8 mouse cellular contexts compared by ENCODE assay signal in genomic region chr2:103564427-103565023, GRCm38 (mm10). TPM values are rescaled to one million over a fixed set of nuclear protein-coding genes. Genes with fewer than 3 reads are reported as not detected.
DNase-seq lines count a peak whose midpoint lies in the region; ATAC-seq and TF ChIP-seq lines count a peak whose summit lies in the region.

No protein-coding gene starts in this region.

- no peak overlapping the region for H3K27ac ChIP-seq in hindbrain, postnatal 0 days

- no peak overlapping the region for H3ac ChIP-seq in myocyte (ENCODE audit: control insufficient read depth, insufficient read length)

- H3K27me3 ChIP-seq in hindbrain, postnatal 0 days (ENCODE audit: insufficient read depth, low read length), result no peaks in the 10 kb centered on the region
- H3K27me3 ChIP-seq in myocyte (ENCODE audit: control insufficient read depth, insufficient read depth, insufficient read length), result peaks cover 7% of the 10 kb centered on the region

- peak; percentile 82 for TF ChIP-seq CTCF in hindbrain, postnatal 0 days (IDR thresholded peaks at IDR 0.05; ENCODE audit: low read depth)

- TF ChIP-seq POLR2A in myocyte (IDR thresholded peaks at IDR 0.05; ENCODE audit: insufficient read length, low read depth), result no peak

- H3K36me3 ChIP-seq in hindbrain, postnatal 0 days (ENCODE audit: insufficient read depth, low read length), result no peaks in the 10 kb centered on the region
- no peaks in the 10 kb centered on the region for H3K36me3 ChIP-seq in myocyte (ENCODE audit: control insufficient read depth, insufficient read depth)

- peak overlapping the region; percentile 71 for H3K4me3 ChIP-seq in hindbrain, postnatal 0 days (ENCODE audit: low read length)
- no peak overlapping the region for H3K4me3 ChIP-seq in myocyte

- no peak overlapping the region for H3K9ac ChIP-seq in hindbrain, postnatal 0 days (replicated peaks; ENCODE audit: low read length)

- no peak for ATAC-seq in hindbrain, postnatal 0 days
- no peak for ATAC-seq in granulocyte monocyte progenitor cell, adult 5-6 weeks (replicated peaks; ENCODE audit: poor library complexity, severe bottlenecking)

- 12% methylated on average over 8 of the region's 8 CpGs for WGBS in hindbrain, postnatal 0 days

- H3K79me2 ChIP-seq in myocyte (ENCODE audit: control insufficient read depth, insufficient read depth), result peaks cover 25% of the 10 kb centered on the region

- H3K9me3 ChIP-seq in hindbrain, postnatal 0 days (ENCODE audit: low read length), result no peaks in the 10 kb centered on the region

- peak overlapping the region; percentile 96 for H3K4me2 ChIP-seq in hindbrain, postnatal 0 days (ENCODE audit: low read depth, low read length)
- H3K4me2 ChIP-seq in myocyte (ENCODE audit: low read depth), result peak overlapping the region; percentile 98

- peaks cover 5% of the 10 kb centered on the region for H3K4me1 ChIP-seq in hindbrain, postnatal 0 days (ENCODE audit: insufficient read depth, low read length)

- DNase-seq in kidney, adult 9 months, result peak; percentile 16
- no peak for DNase-seq in kidney, postnatal 14 days
- peak; percentile 46 for DNase-seq in adipocyte (ENCODE audit: low spot score)
- peak; percentile 66 for DNase-seq in hindbrain, postnatal 0 days (ENCODE audit: low spot score)
- DNase-seq in urinary bladder, adult 2 months (ENCODE audit: low spot score), result no peak
- DNase-seq in urinary bladder, postnatal 10 days (ENCODE audit: low spot score), result no peak

TF ChIP-seq in myocyte, 11 proteins besides CTCF, POLR2A, EP300 and RAD21:
- TF ChIP-seq MYOG (IDR thresholded peaks at IDR 0.05; ENCODE audit: control insufficient read depth in 1 of 3, insufficient read depth in 1 of 3, insufficient read length in 2 of 3, low read depth in 2 of 3) (no peak), POLR2AphosphoS2 (IDR thresholded peaks at IDR 0.05; ENCODE audit: insufficient read length, low read depth) (no peak), TCF3 (IDR thresholded peaks at IDR 0.05; ENCODE audit: insufficient read length, low read depth) (no peak), E2F4 (IDR thresholded peaks at IDR 0.05; ENCODE audit: insufficient read depth) (no peak), CEBPB (IDR thresholded peaks at IDR 0.05; ENCODE audit: insufficient read depth, poor library complexity, severe bottlenecking) (no peak), TCF12 (IDR thresholded peaks at IDR 0.05; ENCODE audit: insufficient read depth, poor library complexity, severe bottlenecking) (no peak)

RNA-seq across cellular contexts. Expression of gene Abtb2, which starts 1.6 kb away (rescaled TPM):
- 42.9 and 45.9 TPM in 2 replicates for total RNA-seq in hindbrain, postnatal 0 days (2014; rRNA removed)
- polyA plus RNA-seq in hindbrain, postnatal 0 days (2015; fragmentation: Nextera tagmentation; extraction: Ambion mirVana), result 11.7 and 11.8 TPM in 2 replicates
- polyA plus RNA-seq in myocyte (2012; fragmentation: generic; extraction: Trizol), result 16.1 TPM
- 4.2 and 4.3 TPM in 2 replicates for polyA plus RNA-seq in urinary bladder, adult 2 months (2012; rRNA removed)
- total RNA-seq in granulocyte monocyte progenitor cell, adult 5-6 weeks (2014; fragmentation: Nextera tagmentation), result 0.32 TPM in 1 of 2 replicates, not detected in the other
- total RNA-seq in granulocyte monocyte progenitor cell, adult 5-6 weeks (2017), result 0.30 and 0.41 TPM in 2 replicates

Comparison
In these comparisons a context has a peak if more than half of its experiments do, and no peak if none do; other contexts are left out.
1. DNase-seq: peak in kidney, adult 9 months (single experiment), adipocyte (single experiment) and hindbrain, postnatal 0 days (single experiment); none in kidney, postnatal 14 days (single experiment), urinary bladder, adult 2 months (single experiment) and urinary bladder, postnatal 10 days (single experiment).